Mouse (Mus musculus) forebrain, embryonic 10.5 days (tissue): ENCODE results near the gene Ifitm1. TPM values are rescaled to one million over a fixed set of nuclear protein-coding genes. Genes with fewer than 3 reads are reported as not detected.
"Not testable (repeated sequence)": the region's sequence is repeated elsewhere in the genome, so short reads cannot be mapped to it uniquely, and the experiment has no call there.

Source experiments
- DNase-seq: peaks from one replicate; pipeline ENCODE4 v3.0.0-alpha.2; 2017; ENCODE audit warnings: low spot score; ENCODE audit errors: extremely low spot score
- H3K27ac ChIP-seq: fragments of 300-500 bp; sonication (generic); 2 replicates; pipeline ENCODE4 v1.5.1; 2016; ENCODE audit warnings: mild to moderate bottlenecking
- H3K27me3 ChIP-seq: fragments of 300-500 bp; sonication (generic); 2 replicates; pipeline ENCODE4 v1.6.1; 2016; ENCODE audit warnings: mild to moderate bottlenecking; ENCODE audit not compliant: poor library complexity, severe bottlenecking
- H3K36me3 ChIP-seq: fragments of 300-500 bp; sonication (generic); replicated peaks from 2 replicates; pipeline ENCODE4 v1.6.1; 2016; ENCODE audit warnings: mild to moderate bottlenecking, moderate library complexity
- H3K4me1 ChIP-seq: fragments of 300-500 bp; sonication (generic); 2 replicates; pipeline ENCODE4 v1.6.1; 2016
- H3K4me3 ChIP-seq: fragments of 300-500 bp; sonication (generic); 2 replicates; pipeline ENCODE4 v1.5.1; 2016; ENCODE audit warnings: mild to moderate bottlenecking, moderate library complexity
- H3K9me3 ChIP-seq: fragments of 300-500 bp; sonication (generic); 2 replicates; pipeline ENCODE4 v1.6.1; 2016; ENCODE audit warnings: mild to moderate bottlenecking, moderate library complexity
- WGBS: fragments of 180-500 bp; shearing (Covaris S2); methylation state at CpG from one replicate; pipeline ENCODE4 v1.1.7; 2016; 5-methylcytosine and 5-hydroxymethylcytosine counted together
- polyA plus RNA-seq: library from polyadenylated mRNA; unstranded; fragments of >200 nt; fragmentation: Nextera tagmentation; extraction: Ambion mirVana; gene quantifications from 2 replicates; pipeline ENCODE4 v1.2.1, GENCODE M21; 2016

Ifitm1 gene
- polyA plus RNA-seq, 1 experiment from 2014 or later: 4.1 TPM

DNA sequence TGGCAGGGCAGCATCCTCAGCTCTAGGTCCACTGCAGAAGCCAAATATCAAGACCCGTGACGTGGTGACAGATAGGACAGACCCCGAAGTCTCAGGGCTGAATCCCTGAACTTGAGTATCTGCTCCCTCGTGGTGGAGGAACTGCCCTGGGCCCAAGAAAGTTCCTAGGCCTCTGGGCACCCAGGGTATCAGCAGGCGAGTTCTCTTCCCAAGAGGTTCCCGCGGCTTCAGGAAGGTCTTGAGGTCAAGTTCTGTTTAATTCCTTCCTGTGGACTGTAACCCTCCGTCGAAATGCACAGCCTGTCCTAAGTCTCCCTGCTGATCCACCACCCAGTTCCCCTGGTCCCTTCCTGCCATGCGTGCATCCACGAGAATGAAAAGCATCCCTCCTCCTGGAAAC lies 13.9 kb upstream of the Ifitm1 start:
- Histone ChIP-seq H3K9me3 (no peaks in the 10 kb centered on the region), H3K27me3 (peaks cover 22% of the 10 kb centered on the region), H3K36me3 (peaks cover 28% of the 10 kb centered on the region), H3K27ac (no peak overlapping the region), H3K4me3 (no peak overlapping the region), H3K4me1 (peaks cover 70% of the 10 kb centered on the region)
- WGBS: 93% methylated on average over 11 of the region's 11 CpGs
- no peak for DNase-seq

DNA sequence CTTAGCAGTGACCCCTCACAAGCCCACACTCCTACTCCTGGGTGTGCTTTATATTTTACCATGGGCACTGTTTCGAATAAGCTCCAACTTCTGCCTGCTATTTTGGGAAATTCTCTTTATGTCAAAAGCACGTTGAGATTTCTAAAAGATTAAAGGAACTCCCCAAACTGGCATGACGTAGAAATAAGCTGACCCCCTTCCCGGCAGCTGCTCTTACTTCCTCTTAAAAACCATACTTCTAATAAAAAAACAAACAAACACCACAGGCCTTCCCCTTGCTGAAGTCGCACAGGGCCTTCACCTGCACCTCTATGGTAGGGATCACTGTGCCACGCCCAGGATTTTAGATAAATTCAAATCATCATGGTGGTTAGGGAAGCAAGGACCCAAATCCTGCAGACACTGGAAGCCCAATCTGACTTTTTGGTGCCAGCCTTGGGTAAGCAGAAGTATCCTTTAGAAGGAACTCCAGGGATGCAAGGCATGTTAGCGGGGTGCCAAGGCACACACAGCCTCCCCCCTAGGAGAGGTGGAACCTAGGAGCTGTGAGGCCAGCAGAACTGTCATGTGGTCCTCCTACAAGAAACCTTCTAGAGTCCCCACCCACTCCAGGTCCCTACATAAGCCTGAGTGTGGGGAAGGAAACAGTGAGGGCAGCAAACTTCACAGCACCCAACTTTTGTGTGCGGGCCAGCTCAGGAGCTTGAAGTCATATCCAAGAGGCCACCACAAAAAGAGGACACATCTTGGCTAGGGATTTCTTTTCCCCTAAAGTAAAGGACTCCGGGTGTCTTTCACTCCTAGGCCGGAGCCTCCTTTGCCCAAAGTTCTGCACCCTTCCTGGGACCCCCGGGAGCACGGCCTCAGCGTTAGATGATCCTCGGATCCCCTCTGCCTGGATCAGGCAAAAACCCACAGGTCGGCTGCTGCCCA lies 13.0 kb upstream of the Ifitm1 start:
- Histone ChIP-seq H3K4me1 (peaks cover 79% of the 10 kb centered on the region), H3K27ac (peak overlapping the region; percentile 37)

DNA sequence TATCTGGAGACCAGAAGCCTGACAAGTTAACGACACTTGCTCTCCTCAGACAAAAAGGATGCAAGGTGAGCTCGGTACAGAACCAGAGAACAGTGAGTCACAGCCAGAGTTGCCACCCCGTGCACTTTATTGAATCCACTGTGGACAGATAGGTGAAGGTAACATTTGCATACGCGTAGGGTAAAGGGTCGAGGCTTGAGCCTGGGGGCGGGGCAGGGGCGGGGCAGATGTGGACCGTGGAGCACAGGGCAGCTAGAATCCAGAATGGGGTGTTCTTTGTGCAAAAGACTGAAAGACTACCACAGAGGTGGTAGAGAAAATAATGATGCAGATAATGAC lies 12.3 kb upstream of the Ifitm1 start:
- H3K36me3 ChIP-seq: peaks cover 13% of the 10 kb centered on the region
- peaks cover 84% of the 10 kb centered on the region for H3K4me1 ChIP-seq
- H3K9me3 ChIP-seq: no peaks in the 10 kb centered on the region
- DNase-seq: no peak
- H3K27me3 ChIP-seq: peaks cover 28% of the 10 kb centered on the region
- H3K4me3 ChIP-seq: peak overlapping the region; percentile 56
- peak overlapping the region; percentile 37 for H3K27ac ChIP-seq
- 10% methylated on average over 9 of the region's 9 CpGs for WGBS

More for the DNA sequence above, 13.0 kb upstream of the Ifitm1 start:
- Histone ChIP-seq H3K9me3 (no peaks in the 10 kb centered on the region), H3K27me3 (peaks cover 28% of the 10 kb centered on the region), H3K4me3 (peak overlapping the region; percentile 56), H3K36me3 (peaks cover 19% of the 10 kb centered on the region)
- no peak for DNase-seq
- WGBS: 71% methylated on average over 15 of the region's 15 CpGs

DNA sequence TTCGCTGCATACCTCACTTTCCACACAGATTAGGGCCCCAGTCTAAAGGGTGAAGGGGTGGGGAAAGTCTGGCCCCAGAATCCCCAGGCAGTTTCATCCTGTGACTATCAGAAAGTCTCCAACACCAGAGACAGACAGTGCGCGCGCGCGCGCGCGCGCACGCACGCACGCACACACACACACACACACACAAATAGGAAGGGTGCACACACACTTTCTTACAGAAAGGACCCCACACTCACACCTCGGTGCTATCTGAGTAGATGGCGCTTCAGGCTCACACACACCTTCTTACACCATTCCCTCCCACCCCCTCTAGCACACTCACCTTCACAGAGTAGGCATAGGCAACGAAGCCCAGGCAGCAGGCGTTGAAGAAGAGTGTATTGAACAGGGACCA lies 11.7 kb upstream of the Ifitm1 start:
- Histone ChIP-seq H3K9me3 (no peaks in the 10 kb centered on the region), H3K27ac (peak overlapping the region; percentile 81), H3K4me1 (peaks cover 84% of the 10 kb centered on the region), H3K27me3 (peaks cover 28% of the 10 kb centered on the region), H3K4me3 (peak overlapping the region; percentile 56), H3K36me3 (peaks cover 7% of the 10 kb centered on the region)
- DNase-seq: no peak
- WGBS: 4% methylated on average over 17 of the region's 17 CpGs

DNA sequence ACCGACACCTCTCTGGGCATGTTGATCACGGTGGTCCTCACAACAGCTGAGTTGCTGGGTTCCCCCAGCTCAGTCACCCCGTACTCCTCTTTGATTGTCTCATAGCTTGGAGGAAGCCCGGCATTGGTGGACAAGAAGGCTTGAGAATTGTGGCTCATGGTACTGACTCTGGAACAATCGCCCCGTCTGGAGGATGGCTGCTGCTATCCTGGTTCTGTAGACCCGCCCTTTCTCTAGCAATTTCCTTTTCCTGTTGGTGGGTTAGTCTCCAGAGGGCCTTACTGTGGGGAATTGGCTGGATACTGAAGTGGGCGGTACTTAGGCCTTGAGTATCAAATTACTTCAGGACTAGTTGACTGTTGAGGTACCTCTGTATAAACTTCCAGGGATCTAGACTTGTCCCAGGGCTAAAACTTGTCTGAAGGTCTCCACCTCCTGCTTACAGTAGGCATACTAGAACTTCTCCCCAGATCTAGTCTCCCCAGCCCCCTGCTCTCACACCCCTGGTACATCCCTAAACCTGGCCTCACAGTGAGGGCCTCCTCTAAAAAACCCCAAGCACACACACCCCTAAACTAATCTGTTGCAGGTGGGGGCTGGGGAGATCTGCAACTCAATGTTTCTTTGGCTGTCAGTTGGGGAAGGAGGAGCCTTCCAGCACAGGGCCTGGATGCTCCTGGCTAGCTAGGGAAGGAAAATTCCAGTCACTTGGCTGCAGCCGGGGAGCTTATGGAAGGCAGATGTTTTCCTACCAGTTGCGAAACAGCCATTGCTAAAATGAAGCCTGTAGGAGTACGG lies 11.1 kb upstream of the Ifitm1 start, which contains the start of the genes Gm45717 and Ifitm2:
TSS of gene Gm45717 (minus strand) at position 180 of the 798 bp plus-strand sequence.
TSS of gene Ifitm2 (minus strand) at position 230 of the 798 bp plus-strand sequence.
- Histone ChIP-seq H3K27me3 (peaks cover 28% of the 10 kb centered on the region), H3K9me3 (no peaks in the 10 kb centered on the region), H3K4me1 (peaks cover 77% of the 10 kb centered on the region), H3K36me3 (peaks cover 7% of the 10 kb centered on the region), H3K27ac (peak within 1 kb of the TSS; percentile 81), H3K4me3 (peak within 1 kb of the TSS; percentile 56)
- DNase-seq: no peak
- WGBS: 28% methylated on average over 11 of the region's 11 CpGs

DNA sequence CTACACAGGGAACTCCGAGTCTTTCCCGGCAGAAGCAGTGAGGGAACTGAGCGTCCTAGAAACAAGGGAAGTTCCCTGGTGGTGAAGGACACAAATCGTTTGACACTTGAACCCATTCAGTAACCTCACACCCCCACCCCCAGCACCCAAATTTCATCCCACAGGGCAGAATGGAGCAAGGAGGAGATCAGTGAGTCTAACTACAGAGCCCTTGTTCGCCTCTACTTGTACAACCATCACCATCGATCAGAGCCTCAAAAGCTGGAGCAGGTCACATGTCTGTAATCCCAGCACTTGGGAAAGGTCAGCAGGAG lies 10.5 kb upstream of the Ifitm1 start:
- peaks cover 28% of the 10 kb centered on the region for H3K27me3 ChIP-seq
- H3K4me3 ChIP-seq: 0 out of 2 replicates have a peak overlapping the region, but pooled peaks have one; percentile 56
- peaks cover 72% of the 10 kb centered on the region for H3K4me1 ChIP-seq
- DNase-seq: no peak
- peaks cover 7% of the 10 kb centered on the region for H3K36me3 ChIP-seq
- H3K9me3 ChIP-seq: no peaks in the 10 kb centered on the region
- peak overlapping the region; percentile 81 for H3K27ac ChIP-seq
- 54% methylated on average over 6 of the region's 6 CpGs for WGBS

DNA sequence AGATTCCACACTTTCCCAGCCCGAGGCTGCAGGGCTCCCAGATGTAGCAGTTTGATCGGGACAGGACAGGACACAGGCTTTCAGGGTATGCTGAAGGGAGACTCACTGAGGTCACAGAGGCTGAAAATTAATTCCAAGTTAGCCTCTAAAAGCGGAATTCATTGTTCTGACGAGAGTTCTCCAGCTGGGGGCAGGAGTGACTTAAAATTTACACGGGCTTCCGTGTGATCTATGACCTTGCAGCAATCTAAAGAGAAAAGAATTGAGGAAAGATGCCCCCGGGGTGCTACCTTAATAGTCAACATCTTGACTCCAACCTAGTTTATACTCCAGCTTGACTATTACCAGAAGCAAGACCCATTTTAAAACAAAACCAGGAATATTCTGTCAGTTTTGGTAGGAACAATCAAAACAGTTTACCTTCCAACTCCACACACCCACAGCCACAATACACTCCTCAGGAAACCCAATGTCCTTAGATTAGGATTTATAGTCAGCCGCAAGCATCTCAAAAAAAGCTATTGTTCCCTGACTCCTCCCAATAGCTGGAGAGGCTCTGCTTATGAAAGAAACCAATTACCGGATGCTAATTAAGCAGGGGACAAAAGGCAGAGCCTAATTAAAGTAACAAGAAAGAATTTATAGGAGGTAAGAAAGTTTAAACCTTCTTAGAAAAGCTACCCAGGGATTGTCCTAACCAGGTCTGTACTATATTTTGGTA lies 7.7 kb upstream of the Ifitm1 start:
- H3K4me3 ChIP-seq: peak overlapping the region; percentile 9; the same call in 1 of the 2 replicates
- H3K27me3 ChIP-seq: peaks cover 28% of the 10 kb centered on the region
- H3K36me3 ChIP-seq: no peaks in the 10 kb centered on the region
- peaks cover 66% of the 10 kb centered on the region for H3K4me1 ChIP-seq
- DNase-seq: no peak
- H3K9me3 ChIP-seq: no peaks in the 10 kb centered on the region
- 2% methylated on average over 9 of the region's 9 CpGs for WGBS
- peak overlapping the region; percentile 52; the same call in 1 of the 2 replicates for H3K27ac ChIP-seq

DNA sequence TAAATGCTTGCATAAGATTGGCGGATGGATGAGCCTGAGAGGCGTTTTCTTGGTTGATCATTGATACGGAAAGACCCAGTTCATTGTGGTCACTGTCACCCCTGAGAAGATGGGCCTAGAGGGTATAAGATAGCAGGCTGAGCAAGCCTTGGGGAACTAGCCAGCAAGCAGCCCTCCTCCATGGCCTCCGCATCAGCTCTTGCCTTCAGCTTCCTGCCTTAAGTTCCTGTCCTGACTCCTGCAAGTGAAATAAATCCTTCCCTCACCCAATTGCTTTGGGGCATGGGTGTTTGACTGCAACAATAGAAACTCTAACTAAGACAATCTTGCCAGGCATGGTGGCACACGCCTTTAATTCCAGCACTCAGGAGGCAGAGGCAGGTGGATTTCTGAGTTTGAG lies 7.0 kb upstream of the Ifitm1 start:
- no peaks in the 10 kb centered on the region for H3K36me3 ChIP-seq
- H3K4me1 ChIP-seq: peaks cover 59% of the 10 kb centered on the region
- no peak for DNase-seq
- peaks cover 28% of the 10 kb centered on the region for H3K27me3 ChIP-seq
- H3K9me3 ChIP-seq: no peaks in the 10 kb centered on the region
- H3K4me3 ChIP-seq: no peak overlapping the region
- WGBS: 48% methylated on average over 5 of the region's 5 CpGs
- no peak overlapping the region for H3K27ac ChIP-seq

DNA sequence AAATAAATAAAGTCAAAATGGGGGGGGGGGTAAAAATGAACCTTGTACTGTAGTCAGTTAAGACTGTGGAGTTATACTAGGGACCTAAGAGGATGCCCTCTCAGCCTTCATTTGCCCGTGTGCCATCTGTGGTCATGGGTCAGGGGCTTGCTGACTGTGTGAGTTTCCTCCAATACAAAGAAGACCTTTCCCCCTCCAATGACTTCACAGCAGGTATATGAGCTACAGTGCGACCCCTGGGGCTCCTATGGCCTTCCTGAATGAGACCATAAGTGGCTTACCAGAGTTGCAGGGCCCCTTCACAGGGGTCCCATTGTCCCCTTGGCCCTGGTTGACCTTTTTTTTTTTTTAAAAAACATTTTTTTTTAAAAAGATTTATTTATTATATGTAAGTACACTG lies 5.6 kb upstream of the Ifitm1 start:
- DNase-seq: no peak
- no peaks in the 10 kb centered on the region for H3K9me3 ChIP-seq
- H3K4me3 ChIP-seq: no peak overlapping the region
- no peak overlapping the region for H3K27ac ChIP-seq
- 61% methylated on average over 2 of the region's 2 CpGs for WGBS
- peaks cover 45% of the 10 kb centered on the region for H3K4me1 ChIP-seq
- no peaks in the 10 kb centered on the region for H3K36me3 ChIP-seq
- peaks cover 21% of the 10 kb centered on the region for H3K27me3 ChIP-seq

DNA sequence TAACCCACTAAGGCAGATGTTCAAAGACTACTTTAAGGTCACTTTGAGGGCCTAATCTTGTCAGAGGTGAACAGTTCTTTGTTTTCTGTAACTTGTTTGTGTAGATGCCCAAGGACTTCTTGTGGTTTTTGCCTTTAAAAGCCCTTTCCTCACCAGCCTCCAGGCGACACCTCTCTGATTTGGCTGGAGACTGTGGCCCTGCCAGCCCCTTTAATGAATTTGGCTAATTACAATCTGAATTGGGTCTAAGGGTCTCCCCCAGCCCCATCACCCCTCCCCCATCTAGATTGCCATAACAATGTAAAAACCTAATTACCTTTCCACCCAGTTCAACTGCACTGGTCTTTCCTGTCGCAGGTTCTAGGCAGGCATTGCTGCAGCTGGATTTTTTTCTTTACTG lies 4.3 kb upstream of the Ifitm1 start:
- no peaks in the 10 kb centered on the region for H3K9me3 ChIP-seq
- DNase-seq: no peak
- H3K36me3 ChIP-seq: no peaks in the 10 kb centered on the region
- H3K27ac ChIP-seq: no peak overlapping the region
- peaks cover 20% of the 10 kb centered on the region for H3K27me3 ChIP-seq
- no peak overlapping the region for H3K4me3 ChIP-seq
- peaks cover 48% of the 10 kb centered on the region for H3K4me1 ChIP-seq
- WGBS: 49% methylated on average over 2 of the region's 2 CpGs

DNA sequence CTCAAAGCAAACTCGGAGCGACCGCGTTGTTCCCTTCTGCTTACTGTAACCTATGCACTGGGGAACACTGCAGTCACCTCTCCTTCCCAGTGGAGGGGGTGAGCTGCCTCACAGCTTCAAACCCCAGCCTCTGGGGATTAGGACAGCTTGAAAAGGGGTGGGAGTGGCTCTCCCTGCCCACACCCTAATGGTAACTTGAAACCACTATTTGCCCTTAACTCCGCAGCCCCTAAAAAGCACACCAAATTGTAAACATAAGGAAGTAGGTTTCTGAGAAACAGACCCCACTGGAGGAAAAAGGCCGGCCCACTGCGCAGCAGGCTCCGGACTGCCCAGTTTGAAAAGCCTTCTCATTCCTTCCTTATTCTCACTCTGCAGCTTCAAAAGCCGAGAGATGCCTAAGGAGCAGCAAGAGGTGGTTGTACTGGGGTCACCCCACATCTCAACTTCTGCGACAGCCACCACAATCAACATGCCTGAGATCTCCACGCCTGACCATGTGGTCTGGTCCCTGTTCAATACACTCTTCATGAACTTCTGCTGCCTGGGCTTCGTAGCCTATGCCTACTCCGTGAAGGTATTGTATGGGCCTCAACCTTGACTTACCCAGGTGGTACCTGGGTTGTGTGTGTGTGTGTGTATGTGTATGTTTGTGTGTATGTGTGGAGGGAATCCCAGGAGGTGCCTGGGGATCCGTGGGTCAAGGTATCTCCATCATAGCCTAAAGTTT lies 1.0 kb downstream of the Ifitm1 start:
- peak overlapping the region; percentile 10; the same call in 1 of the 2 replicates for H3K4me3 ChIP-seq
- H3K36me3 ChIP-seq: no peaks in the 10 kb centered on the region
- 5% methylated on average over 14 of the region's 14 CpGs for WGBS
- DNase-seq: no peak
- peaks cover 47% of the 10 kb centered on the region for H3K4me1 ChIP-seq
- H3K27ac ChIP-seq: no peak overlapping the region
- H3K9me3 ChIP-seq: no peaks in the 10 kb centered on the region
- peaks cover 49% of the 10 kb centered on the region for H3K27me3 ChIP-seq

DNA sequence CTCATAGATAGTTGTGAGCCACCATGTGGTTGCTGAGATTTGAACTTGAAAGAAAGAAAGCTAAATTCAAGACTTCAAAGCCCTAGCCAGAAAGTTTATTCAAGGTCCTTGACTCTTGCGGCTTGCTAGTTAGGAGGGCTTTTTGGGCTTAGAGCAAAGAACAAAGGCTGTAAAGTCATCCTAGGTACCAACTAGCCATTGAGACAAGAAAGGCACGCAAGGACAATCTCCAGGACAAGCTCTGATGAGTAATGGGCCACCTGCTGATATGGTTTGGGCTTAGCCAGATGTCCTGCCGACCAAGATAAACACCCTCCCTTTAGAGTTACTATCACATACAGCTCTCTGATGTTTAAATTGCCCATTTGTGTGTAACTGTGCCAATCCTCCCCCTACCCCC lies 1.7 kb downstream of the Ifitm1 start:
- not testable (repeated sequence) for H3K9me3 ChIP-seq, DNase-seq, H3K4me3 ChIP-seq, H3K36me3 ChIP-seq, H3K27ac ChIP-seq
- H3K4me1 ChIP-seq: peaks cover 50% of the 10 kb centered on the region
- H3K27me3 ChIP-seq: peaks cover 55% of the 10 kb centered on the region
- WGBS: 10% methylated on average over 3 of the region's 3 CpGs
